Mouse (Mus musculus) midbrain, embryonic 16.5 days (tissue): ENCODE measurements around the gene Dnah2. TPM values are rescaled to one million over a fixed set of nuclear protein-coding genes. Genes with fewer than 3 reads are reported as not detected.
A peak's percentile ranks its signal among the peaks of the same experiment; 100 is the strongest.

ENCODE experiments used
- ATAC-seq: fragments of 200-750 bp; cut with Nextera tagmentation; 2 replicates; pipeline ENCODE4 v1.8.0; 2017; ENCODE audit warnings: moderate TSS enrichment
- H3K27ac ChIP-seq: fragments of 300-500 bp; sonication (generic); 2 replicates; pipeline ENCODE4 v1.5.1; 2014; ENCODE audit warnings: mild to moderate bottlenecking, low read length, mixed read lengths
- H3K27me3 ChIP-seq: fragments of 300-500 bp; sonication (generic); 2 replicates; pipeline ENCODE4 v1.6.1; 2014; ENCODE audit warnings: low read depth, low read length, mixed read lengths; ENCODE audit not compliant: control insufficient read depth, insufficient read depth
- H3K36me3 ChIP-seq: fragments of 300-500 bp; sonication (generic); 2 replicates; pipeline ENCODE4 v1.6.1; 2014; ENCODE audit warnings: mild to moderate bottlenecking, low read length, moderate library complexity, mixed read lengths; ENCODE audit not compliant: control insufficient read depth, insufficient read depth
- H3K4me1 ChIP-seq: fragments of 300-500 bp; sonication (generic); 2 replicates; pipeline ENCODE4 v1.6.1; 2014; ENCODE audit warnings: mild to moderate bottlenecking, low read length, mixed read lengths; ENCODE audit not compliant: control insufficient read depth, insufficient read depth
- H3K4me2 ChIP-seq: fragments of 300-500 bp; sonication (generic); 2 replicates; pipeline ENCODE4 v1.6.1; 2014; ENCODE audit warnings: mild to moderate bottlenecking, low read length, mixed read lengths
- H3K4me3 ChIP-seq: fragments of 300-500 bp; sonication (generic); 2 replicates; pipeline ENCODE4 v1.5.1; 2014; ENCODE audit warnings: low read depth, mild to moderate bottlenecking, low read length, moderate library complexity, mixed read lengths
- H3K9ac ChIP-seq: fragments of 300-500 bp; sonication (generic); 2 replicates; pipeline ENCODE4 v1.6.1; 2014; ENCODE audit warnings: low read depth, low read length, mixed read lengths
- H3K9me3 ChIP-seq: fragments of 300-500 bp; sonication (generic); replicated peaks from 2 replicates; pipeline ENCODE4 v1.6.1; 2014; ENCODE audit warnings: mild to moderate bottlenecking, low read length, mixed read lengths; ENCODE audit not compliant: control insufficient read depth, poor library complexity, severe bottlenecking
- WGBS: fragments of 180-500 bp; shearing (Covaris S2); extraction: QIAGEN DNeasy Blood & Tissue Kit; methylation state at CpG from one replicate; pipeline ENCODE4 v1.1.7; 2014; 5-methylcytosine and 5-hydroxymethylcytosine counted together
- polyA plus RNA-seq: library from polyadenylated mRNA; unstranded; fragments of >200 nt; fragmentation: Nextera tagmentation; extraction: Ambion mirVana; gene quantifications from 2 replicates; pipeline ENCODE4 v1.2.1, GENCODE M21; 2015

Dnah2 gene
- polyA plus RNA-seq, 1 experiment from 2014 or later = 5.1 TPM

GRCm38 (mm10) chr11:69408541-69409377, 140.2 kb downstream of the Dnah2 start:
- Histone ChIP-seq H3K4me3 (peak overlapping the region; percentile 75), H3K9ac (peak overlapping the region; percentile 90), H3K36me3 (peaks cover 36% of the 10 kb centered on the region), H3K9me3 (no peaks in the 10 kb centered on the region), H3K27me3 (no peaks in the 10 kb centered on the region), H3K4me1 (peaks cover 39% of the 10 kb centered on the region), H3K4me2 (peak overlapping the region; percentile 92), H3K27ac (peak overlapping the region; percentile 84)
- under 1% methylated on average over 33 of the region's 33 CpGs for WGBS
- ATAC-seq = peak; percentile 70

- WGBS = 91% methylated on average over 4 of the region's 4 CpGs
- Histone ChIP-seq H3K27me3 (no peaks in the 10 kb centered on the region), H3K4me2 (peak overlapping the region; percentile 92; the same call in 1 of the 2 replicates), H3K9me3 (no peaks in the 10 kb centered on the region), H3K4me3 (no peak overlapping the region), H3K36me3 (peaks cover 43% of the 10 kb centered on the region), H3K9ac (no peak overlapping the region; the same call in 1 of the 2 replicates), H3K4me1 (peaks cover 28% of the 10 kb centered on the region), H3K27ac (peak overlapping the region; percentile 84)
- ATAC-seq = no peak
These were observed 141.2 kb downstream of the Dnah2 start for GRCm38 (mm10) chr11:69407724-69408004.

GRCm38 (mm10) chr11:69406867-69407723, 141.8 kb downstream of the Dnah2 start:
- WGBS = 91% methylated on average over 16 of the region's 16 CpGs
- Histone ChIP-seq H3K9ac (no peak overlapping the region), H3K4me2 (no peak overlapping the region), H3K4me3 (no peak overlapping the region), H3K36me3 (peaks cover 46% of the 10 kb centered on the region), H3K4me1 (peaks cover 23% of the 10 kb centered on the region), H3K27ac (no peak overlapping the region), H3K27me3 (no peaks in the 10 kb centered on the region), H3K9me3 (no peaks in the 10 kb centered on the region)
- ATAC-seq = no peak

- Histone ChIP-seq H3K4me3 (no peak overlapping the region), H3K9me3 (no peaks in the 10 kb centered on the region), H3K27ac (no peak overlapping the region), H3K4me1 (peaks cover 17% of the 10 kb centered on the region), H3K27me3 (no peaks in the 10 kb centered on the region), H3K9ac (no peak overlapping the region), H3K36me3 (peaks cover 50% of the 10 kb centered on the region), H3K4me2 (no peak overlapping the region)
- ATAC-seq = no peak
- WGBS = 88% methylated on average over 19 of the region's 19 CpGs
These were observed 142.6 kb downstream of the Dnah2 start for GRCm38 (mm10) chr11:69406282-69406681.

- peaks cover 17% of the 10 kb centered on the region for H3K4me1 ChIP-seq
- no peak overlapping the region for H3K9ac ChIP-seq
- H3K36me3 ChIP-seq = peaks cover 51% of the 10 kb centered on the region
- H3K27ac ChIP-seq = no peak overlapping the region
- ATAC-seq = no peak
- H3K4me3 ChIP-seq = no peak overlapping the region
- no peaks in the 10 kb centered on the region for H3K9me3 ChIP-seq
- H3K4me2 ChIP-seq = no peak overlapping the region
- no peaks in the 10 kb centered on the region for H3K27me3 ChIP-seq
- WGBS = 91% methylated on average over 24 of the region's 24 CpGs
These were observed 143.3 kb downstream of the Dnah2 start for GRCm38 (mm10) chr11:69405397-69406200.

GRCm38 (mm10) chr11:69404595-69405396, 144.1 kb downstream of the Dnah2 start:
- Histone ChIP-seq H3K4me3 (no peak overlapping the region), H3K4me1 (peaks cover 17% of the 10 kb centered on the region), H3K9ac (no peak overlapping the region), H3K27me3 (no peaks in the 10 kb centered on the region), H3K27ac (no peak overlapping the region), H3K9me3 (no peaks in the 10 kb centered on the region), H3K36me3 (peaks cover 57% of the 10 kb centered on the region), H3K4me2 (no peak overlapping the region)
- 90% methylated on average over 23 of the region's 24 CpGs for WGBS
- ATAC-seq = no peak

- H3K9ac ChIP-seq = no peak overlapping the region
- H3K9me3 ChIP-seq = no peaks in the 10 kb centered on the region
- H3K27me3 ChIP-seq = no peaks in the 10 kb centered on the region
- no peak overlapping the region for H3K4me2 ChIP-seq
- H3K27ac ChIP-seq = no peak overlapping the region
- H3K4me1 ChIP-seq = peaks cover 12% of the 10 kb centered on the region
- no peak for ATAC-seq
- H3K36me3 ChIP-seq = peaks cover 62% of the 10 kb centered on the region
- H3K4me3 ChIP-seq = no peak overlapping the region
- WGBS = 95% methylated on average over 34 of the region's 38 CpGs
These were observed 145.0 kb downstream of the Dnah2 start for GRCm38 (mm10) chr11:69403691-69404594.
